Mouse (Mus musculus) hindbrain, embryonic 15.5 days (tissue): ENCODE data around the gene Sp4. TPM values are rescaled to one million over a fixed set of nuclear protein-coding genes. Genes with fewer than 3 reads are reported as not detected.

Source experiments
- ATAC-seq: fragments of 200-750 bp; cut with Nextera tagmentation; 2 replicates; pipeline ENCODE4 v1.8.0; 2017; ENCODE audit warnings: low read depth, moderate number of reproducible peaks, moderate TSS enrichment; ENCODE audit not compliant: low FRiP score
- H3K27ac ChIP-seq: fragments of 300-500 bp; sonication (generic); replicated peaks from 2 replicates; pipeline ENCODE4 v1.5.1; 2015; ENCODE audit warnings: mild to moderate bottlenecking, inconsistent platforms
- H3K27me3 ChIP-seq: fragments of 300-500 bp; sonication (generic); 2 replicates; pipeline ENCODE4 v1.6.1; 2015; ENCODE audit warnings: control low read depth, inconsistent platforms
- H3K36me3 ChIP-seq: fragments of 300-500 bp; sonication (generic); 2 replicates; pipeline ENCODE4 v1.6.1; 2015; ENCODE audit warnings: control low read depth, inconsistent platforms
- H3K4me1 ChIP-seq: fragments of 300-500 bp; sonication (generic); replicated peaks from 2 replicates; pipeline ENCODE4 v1.6.1; 2015; ENCODE audit warnings: control low read depth, inconsistent platforms
- H3K4me2 ChIP-seq: fragments of 300-500 bp; sonication (generic); 2 replicates; pipeline ENCODE4 v1.6.1; 2015; ENCODE audit warnings: moderate library complexity, mild to moderate bottlenecking, inconsistent platforms
- H3K4me3 ChIP-seq: fragments of 300-500 bp; sonication (generic); 2 replicates; pipeline ENCODE4 v1.5.1; 2015; ENCODE audit warnings: mild to moderate bottlenecking, inconsistent platforms
- H3K9ac ChIP-seq: fragments of 300-500 bp; sonication (generic); 2 replicates; pipeline ENCODE4 v1.6.1; 2015; ENCODE audit warnings: inconsistent platforms
- H3K9me3 ChIP-seq: fragments of 300-500 bp; sonication (generic); 2 replicates; pipeline ENCODE4 v1.6.1; 2016; ENCODE audit warnings: control low read depth, inconsistent platforms
- WGBS: fragments of 180-500 bp; shearing (Covaris S2); methylation state at CpG from one replicate; pipeline ENCODE4 v1.1.7; 2015; 5-methylcytosine and 5-hydroxymethylcytosine counted together
- polyA plus RNA-seq: library from polyadenylated mRNA; unstranded; fragments of >200 nt; fragmentation: Nextera tagmentation; extraction: Ambion mirVana; gene quantifications from 2 replicates; pipeline ENCODE4 v1.2.1, GENCODE M21; 2015

The Sp4 gene
- 19.2 and 20.7 TPM in 2 replicates for polyA plus RNA-seq

GRCm38 (mm10) chr12:118301072-118301865 lies at the start of gene Sp4:
Sp4 (minus strand) TSS chr12:118301440.
- Histone ChIP-seq H3K27me3 (no peaks in the 10 kb centered on the region), H3K4me2 (peak within 1 kb of the TSS; percentile 81), H3K9me3 (no peaks in the 10 kb centered on the region), H3K4me3 (peak within 1 kb of the TSS; percentile 85), H3K27ac (peak within 1 kb of the TSS; percentile 97), H3K36me3 (no peaks in the 10 kb centered on the region), H3K9ac (peak within 1 kb of the TSS; percentile 65), H3K4me1 (peaks cover 39% of the 10 kb centered on the region)
- under 1% methylated on average over 59 of the region's 78 CpGs for WGBS
- peak; percentile 93 for ATAC-seq

- no peak overlapping the region for H3K4me3 ChIP-seq
- 83% methylated on average over 2 of the region's 2 CpGs for WGBS
- no peaks in the 10 kb centered on the region for H3K4me1 ChIP-seq
- no peak overlapping the region for H3K9ac ChIP-seq
- no peak overlapping the region for H3K4me2 ChIP-seq
- no peak overlapping the region for H3K27ac ChIP-seq
- ATAC-seq, result no peak
- no peaks in the 10 kb centered on the region for H3K9me3 ChIP-seq
- no peaks in the 10 kb centered on the region for H3K36me3 ChIP-seq
- no peaks in the 10 kb centered on the region for H3K27me3 ChIP-seq
Observed at GRCm38 (mm10) chr12:118339107-118339506, 37.9 kb upstream of the Sp4 start.

- Histone ChIP-seq H3K27me3 (no peaks in the 10 kb centered on the region), H3K9ac (no peak overlapping the region), H3K9me3 (no peaks in the 10 kb centered on the region), H3K4me3 (no peak overlapping the region), H3K27ac (no peak overlapping the region), H3K4me2 (no peak overlapping the region), H3K4me1 (no peaks in the 10 kb centered on the region), H3K36me3 (no peaks in the 10 kb centered on the region)
- ATAC-seq, result no peak
- 75% methylated on average over 2 of the region's 2 CpGs for WGBS
Observed at GRCm38 (mm10) chr12:118338243-118338642, 37.0 kb upstream of the Sp4 start.

- Histone ChIP-seq H3K36me3 (no peaks in the 10 kb centered on the region), H3K9me3 (no peaks in the 10 kb centered on the region), H3K4me3 (no peak overlapping the region), H3K27me3 (no peaks in the 10 kb centered on the region), H3K27ac (no peak overlapping the region), H3K4me2 (no peak overlapping the region), H3K4me1 (no peaks in the 10 kb centered on the region), H3K9ac (no peak overlapping the region)
- WGBS, result 79% methylated on average over 3 of the region's 3 CpGs
- ATAC-seq, result no peak
Observed at GRCm38 (mm10) chr12:118337291-118337690, 36.1 kb upstream of the Sp4 start.

GRCm38 (mm10) chr12:118328739-118329249 lies 27.6 kb upstream of the Sp4 start:
- Histone ChIP-seq H3K27ac (no peak overlapping the region), H3K4me1 (no peaks in the 10 kb centered on the region), H3K36me3 (no peaks in the 10 kb centered on the region), H3K9me3 (no peaks in the 10 kb centered on the region), H3K4me3 (no peak overlapping the region), H3K4me2 (no peak overlapping the region), H3K9ac (no peak overlapping the region), H3K27me3 (no peaks in the 10 kb centered on the region)
- ATAC-seq, result no peak
- 91% methylated on average over 6 of the region's 6 CpGs for WGBS

- no peaks in the 10 kb centered on the region for H3K4me1 ChIP-seq
- no peaks in the 10 kb centered on the region for H3K36me3 ChIP-seq
- no peak overlapping the region for H3K4me2 ChIP-seq
- no peak for ATAC-seq
- no peaks in the 10 kb centered on the region for H3K27me3 ChIP-seq
- H3K9ac ChIP-seq, result no peak overlapping the region
- WGBS, result 94% methylated on average over 2 of the region's 2 CpGs
- no peak overlapping the region for H3K27ac ChIP-seq
- no peak overlapping the region for H3K4me3 ChIP-seq
- H3K9me3 ChIP-seq, result no peaks in the 10 kb centered on the region
Observed at GRCm38 (mm10) chr12:118327566-118327965, 26.3 kb upstream of the Sp4 start.

- H3K4me1 ChIP-seq, result no peaks in the 10 kb centered on the region
- no peaks in the 10 kb centered on the region for H3K27me3 ChIP-seq
- H3K4me3 ChIP-seq, result no peak overlapping the region
- no peak overlapping the region for H3K27ac ChIP-seq
- no peak overlapping the region for H3K9ac ChIP-seq
- H3K9me3 ChIP-seq, result no peaks in the 10 kb centered on the region
- H3K4me2 ChIP-seq, result no peak overlapping the region
- no peaks in the 10 kb centered on the region for H3K36me3 ChIP-seq
- WGBS, result 96% methylated on average over 2 of the region's 2 CpGs
- no peak for ATAC-seq
Observed at GRCm38 (mm10) chr12:118326161-118326560, 24.9 kb upstream of the Sp4 start.

- no peaks in the 10 kb centered on the region for H3K36me3 ChIP-seq
- no peak overlapping the region for H3K4me2 ChIP-seq
- H3K4me1 ChIP-seq, result no peaks in the 10 kb centered on the region
- H3K9me3 ChIP-seq, result no peaks in the 10 kb centered on the region
- H3K27me3 ChIP-seq, result no peaks in the 10 kb centered on the region
- no peak overlapping the region for H3K4me3 ChIP-seq
- H3K9ac ChIP-seq, result no peak overlapping the region
- no peak overlapping the region for H3K27ac ChIP-seq
- ATAC-seq, result no peak
Observed at GRCm38 (mm10) chr12:118320076-118320475, 18.8 kb upstream of the Sp4 start.

GRCm38 (mm10) chr12:118314477-118314845 lies 13.2 kb upstream of the Sp4 start:
- H3K4me2 ChIP-seq, result no peak overlapping the region
- H3K4me3 ChIP-seq, result no peak overlapping the region
- no peak for ATAC-seq
- H3K27me3 ChIP-seq, result no peaks in the 10 kb centered on the region
- no peaks in the 10 kb centered on the region for H3K36me3 ChIP-seq
- no peak overlapping the region for H3K9ac ChIP-seq
- no peak overlapping the region for H3K27ac ChIP-seq
- H3K9me3 ChIP-seq, result no peaks in the 10 kb centered on the region
- WGBS, result 68% methylated on average over 2 of the region's 2 CpGs
- no peaks in the 10 kb centered on the region for H3K4me1 ChIP-seq

GRCm38 (mm10) chr12:118313805-118314476 lies 12.7 kb upstream of the Sp4 start:
- ATAC-seq, result no peak
- WGBS, result 78% methylated on average over 3 of the region's 3 CpGs
- H3K4me1 ChIP-seq, result no peaks in the 10 kb centered on the region

GRCm38 (mm10) chr12:118303586-118303985 lies 2.3 kb upstream of the Sp4 start:
- Histone ChIP-seq H3K27ac (no peak overlapping the region), H3K9me3 (no peaks in the 10 kb centered on the region), H3K4me2 (no peak overlapping the region), H3K4me3 (no peak overlapping the region), H3K9ac (no peak overlapping the region), H3K36me3 (no peaks in the 10 kb centered on the region), H3K27me3 (no peaks in the 10 kb centered on the region), H3K4me1 (peaks cover 25% of the 10 kb centered on the region)
- WGBS, result 90% methylated on average over 3 of the region's 3 CpGs
- ATAC-seq, result no peak

More at GRCm38 (mm10) chr12:118313805-118314476, 12.7 kb upstream of the Sp4 start:
- H3K4me2 ChIP-seq, result no peak overlapping the region
- no peaks in the 10 kb centered on the region for H3K27me3 ChIP-seq
- no peak overlapping the region for H3K4me3 ChIP-seq
- no peak overlapping the region for H3K27ac ChIP-seq
- H3K9ac ChIP-seq, result no peak overlapping the region
- H3K9me3 ChIP-seq, result no peaks in the 10 kb centered on the region
- no peaks in the 10 kb centered on the region for H3K36me3 ChIP-seq

- Histone ChIP-seq H3K4me1 (peaks cover 27% of the 10 kb centered on the region), H3K9me3 (no peaks in the 10 kb centered on the region), H3K4me2 (peak overlapping the region; percentile 81), H3K27ac (peak overlapping the region; percentile 97), H3K9ac (peak overlapping the region; percentile 65; the same call in 1 of the 2 replicates), H3K36me3 (no peaks in the 10 kb centered on the region), H3K4me3 (peak overlapping the region; percentile 85), H3K27me3 (no peaks in the 10 kb centered on the region)
- WGBS, result 95% methylated on average over 5 of the region's 5 CpGs
- no peak for ATAC-seq
Observed at GRCm38 (mm10) chr12:118303066-118303465, 1.8 kb upstream of the Sp4 start.
